Mouse (Mus musculus) heart, embryonic 14.5 days (tissue): Measurements from ENCODE around the gene Wt1. TPM values are rescaled to one million over a fixed set of nuclear protein-coding genes. Genes with fewer than 3 reads are reported as not detected.

Experiments
- ATAC-seq: fragments of 200-750 bp; cut with Nextera tagmentation; 2 replicates; pipeline ENCODE4 v1.8.0; 2017; ENCODE audit warnings: low read depth, moderate TSS enrichment; ENCODE audit not compliant: insufficient number of reproducible peaks, insufficient read depth, low FRiP score
- H3K27ac ChIP-seq, 2 experiments: fragments of 200-500 bp in 1 of 2; fragments of 300-500 bp in 1 of 2; sonication (generic) in 1 of 2; replicated peaks in 1 of 2; 2 replicates each; pipeline ENCODE4 v1.5.1; 2012 to 2014; ENCODE audit warnings: low read depth in 2 of 2, low read length in 2 of 2, control low read depth in 1 of 2, mild to moderate bottlenecking in 1 of 2, mixed read lengths in 1 of 2; ENCODE audit not compliant: control insufficient read depth in 1 of 2, insufficient read depth in 1 of 2
- H3K27me3 ChIP-seq: fragments of 300-500 bp; sonication (generic); 2 replicates; pipeline ENCODE4 v1.6.1; 2014; ENCODE audit warnings: mild to moderate bottlenecking, low read length, control low read depth; ENCODE audit not compliant: control insufficient read depth, insufficient read depth
- H3K36me3 ChIP-seq: fragments of 300-500 bp; sonication (generic); 2 replicates; pipeline ENCODE4 v1.6.1; 2014; ENCODE audit warnings: mild to moderate bottlenecking, control low read depth, low read length, mixed read lengths; ENCODE audit not compliant: control insufficient read depth, insufficient read depth
- H3K4me1 ChIP-seq, 2 experiments: fragments of 200-500 bp in 1 of 2; fragments of 300-500 bp in 1 of 2; sonication (generic) in 1 of 2; 2 replicates each; pipeline ENCODE4 v1.6.1; 2012 to 2014; ENCODE audit warnings: low read length in 2 of 2, control low read depth in 1 of 2, mixed read lengths in 1 of 2; ENCODE audit not compliant: control insufficient read depth in 2 of 2, insufficient read depth in 2 of 2
- H3K4me2 ChIP-seq: fragments of 300-500 bp; sonication (generic); 2 replicates; pipeline ENCODE4 v1.6.1; 2014; ENCODE audit warnings: mild to moderate bottlenecking, low read length
- H3K4me3 ChIP-seq, 2 experiments: fragments of 200-500 bp in 1 of 2; fragments of 300-500 bp in 1 of 2; sonication (generic) in 1 of 2; 2 replicates each; pipeline ENCODE4 v1.5.1; 2012 to 2014; ENCODE audit warnings: low read length in 2 of 2, mild to moderate bottlenecking in 2 of 2, control low read depth in 1 of 2, low read depth in 1 of 2, moderate library complexity in 1 of 2; ENCODE audit not compliant: control insufficient read depth in 1 of 2, insufficient read depth in 1 of 2
- H3K9ac ChIP-seq: fragments of 300-500 bp; sonication (generic); 2 replicates; pipeline ENCODE4 v1.6.1; 2014; ENCODE audit warnings: mild to moderate bottlenecking, low read length
- H3K9me3 ChIP-seq: fragments of 300-500 bp; sonication (generic); 2 replicates; pipeline ENCODE4 v1.6.1; 2016; ENCODE audit warnings: low read length, control low read depth; ENCODE audit not compliant: control insufficient read depth
- WGBS: fragments of 180-500 bp; shearing (Covaris S2); extraction: QIAGEN DNeasy Blood & Tissue Kit; methylation state at CpG from one replicate; pipeline ENCODE4 v1.1.7; 2014; 5-methylcytosine and 5-hydroxymethylcytosine counted together
- polyA plus RNA-seq: library from polyadenylated mRNA; unstranded; fragments of >200 nt; fragmentation: Nextera tagmentation; extraction: Ambion mirVana; gene quantifications from 2 replicates; pipeline ENCODE4 v1.2.1, GENCODE M21; 2014

Gene Wt1
- polyA plus RNA-seq, 1 experiment from 2014 or later = 23.6 TPM

- Histone ChIP-seq H3K36me3 (no peaks in the 10 kb centered on the region), H3K4me2 (no peak overlapping the region), H3K9me3 (0 out of 2 replicates have a peak, but pooled peaks cover 6% of the 10 kb centered on the region), H3K9ac (no peak overlapping the region), H3K4me3 (no peak overlapping the region), H3K27me3 (no peaks in the 10 kb centered on the region), H3K4me1 (peaks cover 3 to 4% of the 10 kb centered on the region in 2 experiments; a peak in 3 of 4 replicates), H3K27ac (no peak overlapping the region)
- WGBS = 90% methylated on average over 5 of the region's 5 CpGs
- no peak for ATAC-seq
Measured at GRCm38 (mm10) chr2:105151544-105151943, 25.2 kb downstream of the Wt1 start.

GRCm38 (mm10) chr2:105153046-105153445, 26.7 kb downstream of the Wt1 start:
- Histone ChIP-seq H3K9ac (no peak overlapping the region), H3K27ac (no peak overlapping the region), H3K4me2 (no peak overlapping the region), H3K9me3 (0 out of 2 replicates have a peak, but pooled peaks cover 6% of the 10 kb centered on the region), H3K4me3 (no peak overlapping the region), H3K36me3 (no peaks in the 10 kb centered on the region), H3K27me3 (no peaks in the 10 kb centered on the region), H3K4me1 (peaks cover 3 to 4% of the 10 kb centered on the region in 2 experiments; a peak in 3 of 4 replicates)
- ATAC-seq = no peak
- WGBS = 78% methylated on average over 1 of the region's 1 CpGs

GRCm38 (mm10) chr2:105160949-105161348, 34.6 kb downstream of the Wt1 start:
- H3K4me3 ChIP-seq = no peak overlapping the region
- WGBS = 78% methylated on average over 2 of the region's 2 CpGs
- H3K27ac ChIP-seq = no peak overlapping the region
- ATAC-seq = no peak
- H3K4me2 ChIP-seq = no peak overlapping the region
- no peaks in the 10 kb centered on the region for H3K36me3 ChIP-seq
- H3K9ac ChIP-seq = no peak overlapping the region
- peaks cover 7 to 13% of the 10 kb centered on the region in 2 experiments; a peak in 2 of 4 replicates for H3K4me1 ChIP-seq
- no peaks in the 10 kb centered on the region for H3K9me3 ChIP-seq
- no peaks in the 10 kb centered on the region for H3K27me3 ChIP-seq

- no peaks in the 10 kb centered on the region for H3K9me3 ChIP-seq
- no peak overlapping the region for H3K27ac ChIP-seq
- no peaks in the 10 kb centered on the region for H3K36me3 ChIP-seq
- H3K4me1 ChIP-seq = peaks cover 7 to 13% of the 10 kb centered on the region in 2 experiments; a peak in 2 of 4 replicates
- no peaks in the 10 kb centered on the region for H3K27me3 ChIP-seq
- WGBS = 7% methylated on average over 4 of the region's 4 CpGs
- H3K9ac ChIP-seq = no peak overlapping the region
- H3K4me2 ChIP-seq = peak overlapping the region; percentile 41
- no peak; the same call in 1 of the 2 replicates for ATAC-seq
- peak overlapping the region in 1 of 2 experiments; percentile 15; a peak in 1 of 4 replicates for H3K4me3 ChIP-seq
Measured at GRCm38 (mm10) chr2:105162763-105163162, 36.4 kb downstream of the Wt1 start.

- H3K36me3 ChIP-seq = 0 out of 2 replicates have a peak, but pooled peaks cover 8% of the 10 kb centered on the region
- H3K9me3 ChIP-seq = no peaks in the 10 kb centered on the region
- no peak overlapping the region for H3K4me2 ChIP-seq
- 83% methylated on average over 3 of the region's 3 CpGs for WGBS
- H3K4me1 ChIP-seq = peaks cover 3% of the 10 kb centered on the region in 2 experiments; a peak in 2 of 4 replicates
- no peak overlapping the region for H3K27ac ChIP-seq
- ATAC-seq = no peak
- H3K4me3 ChIP-seq = no peak overlapping the region
- no peaks in the 10 kb centered on the region for H3K27me3 ChIP-seq
- H3K9ac ChIP-seq = no peak overlapping the region
Measured at GRCm38 (mm10) chr2:105168137-105168536, 41.8 kb downstream of the Wt1 start.

GRCm38 (mm10) chr2:105174254-105174653, 47.9 kb downstream of the Wt1 start:
- Histone ChIP-seq H3K27ac (no peak overlapping the region), H3K9ac (no peak overlapping the region), H3K9me3 (no peaks in the 10 kb centered on the region), H3K36me3 (0 out of 2 replicates have a peak, but pooled peaks cover under 1% of the 10 kb centered on the region), H3K4me2 (no peak overlapping the region), H3K27me3 (no peaks in the 10 kb centered on the region), H3K4me1 (no peaks in the 10 kb centered on the region; a peak in 1 of 4 replicates), H3K4me3 (no peak overlapping the region)
- 65% methylated on average over 2 of the region's 2 CpGs for WGBS
- no peak for ATAC-seq

GRCm38 (mm10) chr2:105178871-105179270, 52.5 kb downstream of the Wt1 start:
- WGBS = 85% methylated on average over 12 of the region's 12 CpGs
- no peak overlapping the region for H3K4me3 ChIP-seq

GRCm38 (mm10) chr2:105182501-105182900, 56.2 kb downstream of the Wt1 start:
- Histone ChIP-seq H3K4me2 (no peak overlapping the region), H3K4me3 (no peak overlapping the region), H3K9ac (no peak overlapping the region), H3K27ac (no peak overlapping the region), H3K9me3 (0 out of 2 replicates have a peak, but pooled peaks cover 7% of the 10 kb centered on the region), H3K27me3 (no peaks in the 10 kb centered on the region), H3K4me1 (no peaks in the 10 kb centered on the region), H3K36me3 (no peaks in the 10 kb centered on the region)
- no peak for ATAC-seq
- WGBS = 41% methylated on average over 6 of the region's 6 CpGs

More at GRCm38 (mm10) chr2:105178871-105179270, 52.5 kb downstream of the Wt1 start:
- Histone ChIP-seq H3K27me3 (no peaks in the 10 kb centered on the region), H3K9ac (no peak overlapping the region), H3K9me3 (0 out of 2 replicates have a peak, but pooled peaks cover 7% of the 10 kb centered on the region), H3K4me1 (no peaks in the 10 kb centered on the region), H3K4me2 (no peak overlapping the region), H3K27ac (no peak overlapping the region), H3K36me3 (no peaks in the 10 kb centered on the region)
- no peak for ATAC-seq
